Mouse (Mus musculus) cerebellum, postnatal 4 days (tissue): ENCODE results near the gene Blnk.

ENCODE experiments used
- DNase-seq, 2 experiments: peaks; one replicate each; pipeline ENCODE4 v3.0.0; 2022; ENCODE audit warnings: low spot score in 2 of 2, mixed read lengths in 1 of 2

The Blnk gene

DNA sequence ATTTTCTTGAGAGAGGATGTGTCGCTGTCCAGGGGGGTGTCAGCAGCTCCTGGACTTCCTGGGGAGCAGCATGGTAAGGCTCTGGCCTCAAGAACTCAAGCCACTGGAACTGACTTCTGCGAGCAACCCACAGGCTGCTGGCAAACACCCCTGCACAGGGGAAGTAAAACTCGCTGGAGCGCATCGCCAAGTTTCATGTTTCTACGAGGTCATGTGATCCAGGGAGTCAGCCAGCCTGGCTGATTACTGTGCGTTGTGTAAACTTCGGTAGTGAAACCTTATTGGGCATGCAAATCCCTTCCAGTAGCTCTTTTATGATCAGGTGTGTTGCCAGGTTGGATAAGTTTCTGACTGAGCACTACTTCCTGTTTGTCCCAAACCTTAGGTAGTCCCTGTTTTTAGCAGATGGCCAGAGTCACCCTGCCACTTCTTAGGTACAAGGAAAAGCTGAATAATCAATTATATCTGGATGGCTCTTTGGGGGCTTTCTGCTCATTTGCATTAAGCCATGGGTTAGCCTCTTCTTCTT lies at the start of gene Blnk:
Blnk (minus strand) TSS at position 479 of the 529 bp plus-strand sequence.
- no peak for DNase-seq

- no peak for DNase-seq
Measured at GRCm38 (mm10) chr19:41039110-41039509, 44.8 kb upstream of the Blnk start.

DNA sequence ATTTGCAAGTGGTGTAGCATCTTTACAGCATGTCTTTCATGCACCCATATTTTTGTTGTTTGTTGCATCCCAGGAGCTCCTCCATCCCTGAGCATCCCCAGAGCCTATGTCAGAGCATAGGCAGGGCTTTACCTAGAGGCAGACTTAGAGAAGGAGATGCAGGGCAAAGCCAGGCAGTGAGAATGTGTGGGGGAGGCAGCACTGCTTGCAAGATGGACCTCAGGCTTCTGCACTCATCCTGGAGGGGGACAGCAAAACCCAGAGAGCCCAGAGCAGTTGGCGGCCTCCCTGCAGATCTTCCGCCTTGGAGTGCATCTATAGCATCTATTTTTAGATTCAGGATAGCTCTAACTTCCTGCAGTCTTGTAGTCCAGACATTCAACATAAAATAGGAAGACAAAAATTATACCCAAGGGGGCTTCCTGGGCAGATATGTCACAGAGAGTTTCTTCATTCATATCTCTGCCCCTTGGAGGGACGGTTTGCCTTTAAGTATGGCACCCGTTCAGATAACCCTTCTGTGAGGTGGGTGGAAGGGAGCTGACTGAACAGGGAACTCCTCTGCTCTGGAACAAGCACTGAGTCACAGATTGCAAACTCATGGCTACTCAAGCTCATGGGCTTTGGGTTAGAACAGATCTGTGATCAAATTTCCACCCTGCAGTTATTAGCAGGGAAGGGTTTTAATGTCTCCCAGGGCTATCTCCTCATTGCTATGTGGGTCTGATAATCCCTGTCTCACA lies 41.6 kb upstream of the Blnk start:
- DNase-seq = no peak

DNA sequence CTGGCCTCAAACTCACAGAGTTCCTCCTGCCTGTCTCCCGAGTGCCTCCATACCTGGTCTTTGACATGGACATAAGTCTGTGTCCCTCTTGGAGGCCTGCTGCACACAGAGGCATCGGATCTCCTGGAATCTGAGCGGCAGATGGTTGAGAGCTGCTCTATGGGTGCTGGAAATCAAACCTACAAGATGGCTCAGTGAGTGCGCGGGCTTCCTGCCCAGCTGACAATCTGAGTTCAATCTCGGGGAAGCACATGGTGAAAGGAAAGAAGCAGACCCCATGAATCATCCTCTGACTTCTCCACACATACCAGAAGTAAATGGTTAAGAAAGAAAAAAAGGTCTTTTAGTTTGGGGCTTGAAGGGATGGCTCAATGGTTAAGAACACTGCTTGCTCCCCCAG lies 37.5 kb upstream of the Blnk start:
- no peak for DNase-seq

GRCm38 (mm10) chr19:41031009-41031408 lies 36.7 kb upstream of the Blnk start:
- no peak for DNase-seq

GRCm38 (mm10) chr19:41030161-41030560 lies 35.8 kb upstream of the Blnk start:
- no peak for DNase-seq

DNA sequence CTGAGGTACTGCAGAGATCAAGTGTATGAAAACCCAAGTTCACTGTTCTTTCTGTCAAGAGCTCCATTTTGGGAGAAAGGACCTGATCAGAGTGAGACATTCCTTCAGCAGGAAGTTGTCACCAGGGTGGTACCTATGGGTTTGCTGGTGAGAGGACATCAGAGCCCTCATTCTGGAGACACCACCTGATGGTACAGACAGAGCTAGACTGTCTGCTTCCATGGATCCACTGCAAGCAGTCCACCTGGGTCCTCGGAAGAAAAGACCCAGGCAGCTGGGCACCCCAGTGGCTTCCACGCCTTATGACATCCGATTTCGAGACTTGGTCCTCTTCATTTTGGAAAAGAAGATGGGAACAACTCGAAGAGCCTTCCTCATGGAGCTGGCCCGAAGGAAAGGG lies 34.9 kb upstream of the Blnk start, which contains the start of gene Dntt:
Dntt (plus strand) TSS at position 57 of the 400 bp plus-strand sequence.
- DNase-seq = no peak

GRCm38 (mm10) chr19:41027601-41028000 lies 33.3 kb upstream of the Blnk start:
- no peak for DNase-seq

- DNase-seq = no peak
Measured at GRCm38 (mm10) chr19:41027024-41027423, 32.7 kb upstream of the Blnk start.

DNA sequence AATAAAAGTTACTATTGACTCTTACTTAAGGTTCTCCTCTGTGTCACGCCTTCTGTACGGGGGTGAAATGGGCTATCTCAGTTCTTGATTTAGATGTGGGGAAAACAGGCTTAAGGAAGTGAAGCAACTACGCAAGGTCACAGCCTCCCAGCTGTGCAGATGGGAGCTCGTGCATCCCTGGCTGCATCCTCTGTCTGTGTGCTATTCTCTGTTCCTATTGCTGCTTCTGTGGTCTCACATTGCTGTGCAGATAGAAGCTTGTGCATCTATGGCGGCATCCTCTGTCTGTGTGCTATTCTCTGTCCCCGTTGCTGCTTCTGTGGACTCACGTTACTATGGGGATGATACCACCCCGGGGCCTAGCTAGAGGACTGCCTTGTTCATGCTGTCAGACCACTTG lies 32.2 kb upstream of the Blnk start:
- no peak for DNase-seq

- DNase-seq = no peak
Measured at GRCm38 (mm10) chr19:41022244-41022643, 27.9 kb upstream of the Blnk start.

DNA sequence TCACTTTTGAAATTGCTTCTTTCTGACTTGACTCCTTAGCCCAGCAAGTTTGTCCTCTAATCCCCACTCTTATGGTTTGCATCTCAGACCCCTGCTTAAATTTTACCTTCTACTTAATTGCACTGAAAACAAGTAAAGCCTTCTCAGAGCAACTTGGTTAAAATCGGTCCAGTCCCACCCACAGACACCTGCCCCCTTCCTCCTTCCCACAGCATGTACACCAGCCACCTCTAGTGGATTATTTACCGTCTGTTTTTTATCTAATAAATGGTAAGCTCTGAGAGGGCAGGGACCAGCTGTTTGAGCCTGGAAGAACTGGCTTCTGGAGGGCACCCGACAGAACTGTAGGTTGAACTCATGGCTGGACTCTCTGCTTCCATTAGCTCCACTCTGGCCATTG lies 26.2 kb upstream of the Blnk start:
- no peak for DNase-seq

GRCm38 (mm10) chr19:41019164-41019675 lies 24.9 kb upstream of the Blnk start:
- no peak for DNase-seq

- peak in 1 of 2 experiments; percentile 54 for DNase-seq
Measured at GRCm38 (mm10) chr19:41015951-41016716, 21.8 kb upstream of the Blnk start.

DNA sequence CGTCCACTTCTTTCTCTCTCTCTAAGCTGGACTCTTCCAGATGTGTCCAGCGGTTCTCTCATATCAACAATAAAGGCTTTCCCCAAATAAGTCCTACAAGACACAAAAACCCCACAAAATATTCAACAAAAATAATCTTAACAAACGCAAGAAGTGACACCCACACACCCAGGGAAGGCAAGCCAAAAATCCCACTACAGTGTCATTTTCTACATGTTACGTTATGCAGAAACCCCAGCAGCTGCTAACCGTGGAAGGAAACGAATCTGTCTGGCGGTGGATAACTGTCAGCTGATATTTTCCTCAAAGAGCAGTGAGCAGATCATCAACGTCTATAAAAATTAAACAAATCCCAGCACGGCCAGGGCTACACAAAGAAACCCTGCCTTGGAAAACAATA lies 19.7 kb upstream of the Blnk start:
- DNase-seq = no peak

- no peak for DNase-seq
Measured at GRCm38 (mm10) chr19:41013591-41013990, 19.3 kb upstream of the Blnk start.

DNA sequence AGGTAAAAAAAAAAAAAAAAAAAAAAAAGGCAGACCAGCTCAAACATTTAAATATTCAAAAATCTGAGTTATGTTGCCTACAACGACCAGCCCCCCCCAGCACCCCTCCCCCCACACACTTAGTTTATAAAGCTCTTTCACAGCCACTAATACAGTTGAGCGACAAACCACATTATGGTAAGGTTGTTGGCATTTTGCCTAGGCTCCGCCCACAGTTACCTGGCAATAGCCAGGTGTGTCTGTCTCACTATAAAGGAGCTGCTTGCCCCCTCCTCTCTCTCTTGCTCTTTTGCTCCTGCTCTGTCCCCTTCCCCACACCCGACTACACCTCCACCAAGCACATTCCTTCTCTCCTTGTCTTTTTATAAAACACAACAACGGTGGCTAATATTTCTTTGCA lies 17.3 kb upstream of the Blnk start:
- no peak for DNase-seq

DNA sequence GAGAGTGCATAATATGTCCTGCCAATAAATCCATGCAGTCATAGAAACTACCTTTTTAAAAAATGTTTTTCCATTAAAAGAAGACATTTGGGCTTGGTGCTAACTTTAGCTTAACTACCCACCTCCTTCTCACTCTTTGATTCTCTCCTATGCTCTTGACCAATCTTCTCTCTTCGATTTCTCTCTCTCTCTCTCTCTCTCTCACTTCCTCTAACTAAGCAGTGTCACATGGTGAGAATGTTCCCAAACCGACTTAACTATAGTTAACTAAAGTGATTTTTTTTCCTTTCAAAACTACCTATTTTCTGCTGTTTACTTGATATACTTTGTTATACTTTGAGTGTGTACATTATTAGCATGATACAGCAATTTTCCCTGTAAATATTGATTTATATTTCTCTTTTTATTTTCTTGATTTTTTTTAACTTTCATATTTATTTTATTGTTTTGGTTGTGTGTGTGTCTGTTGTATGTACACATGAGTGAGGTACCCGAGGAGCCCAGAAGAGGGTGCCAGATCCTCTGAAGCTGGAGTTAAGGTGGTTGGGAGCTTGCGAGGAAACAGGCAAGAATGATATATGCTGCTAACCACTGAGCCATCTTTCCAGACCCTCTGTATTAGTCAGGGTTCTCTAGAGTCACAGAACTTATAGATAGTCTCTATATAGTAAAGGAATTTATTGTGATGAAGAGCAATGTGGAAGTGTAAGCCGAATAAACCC lies 14.5 kb upstream of the Blnk start:
- no peak for DNase-seq

DNA sequence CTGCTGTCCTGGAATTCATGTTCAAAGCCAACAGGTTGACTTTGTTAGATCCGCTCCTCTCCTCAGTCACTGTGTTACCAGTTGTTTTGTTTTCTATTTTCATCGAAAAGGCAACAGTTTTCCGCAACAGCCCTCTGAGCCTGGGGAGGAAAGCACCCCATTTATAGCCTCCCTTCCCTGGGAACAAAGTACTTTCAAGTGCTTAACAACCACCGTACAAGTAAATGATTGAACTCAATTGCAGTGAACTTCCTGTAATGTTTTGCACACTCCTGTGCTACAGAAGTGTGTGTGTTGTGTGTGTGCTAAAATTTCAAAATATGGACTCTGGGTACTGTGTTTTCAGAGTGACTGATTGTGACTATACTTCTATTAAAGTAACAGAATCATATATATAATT lies 13.4 kb upstream of the Blnk start:
- DNase-seq = no peak

DNA sequence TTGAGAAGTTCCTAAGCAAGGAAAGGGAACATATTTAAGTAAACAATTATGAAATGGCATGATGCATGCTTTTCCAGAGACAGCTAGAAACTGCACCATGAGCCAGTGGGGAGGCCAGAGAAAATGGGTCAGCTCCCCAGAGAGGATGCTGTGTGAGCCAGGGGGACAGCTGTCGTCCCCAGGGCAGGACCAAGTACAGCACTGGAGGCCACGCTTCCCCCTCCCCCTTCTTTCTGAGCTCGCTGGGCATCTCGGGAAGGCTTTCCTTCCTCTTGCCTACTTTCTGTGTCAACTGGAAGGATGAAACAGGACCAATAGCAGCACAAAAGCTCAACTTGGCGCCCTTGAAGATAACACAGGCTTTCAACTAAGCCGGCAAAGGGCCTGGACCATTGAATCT lies 13.0 kb upstream of the Blnk start:
- DNase-seq = no peak

GRCm38 (mm10) chr19:41006621-41007020 lies 12.3 kb upstream of the Blnk start:
- no peak for DNase-seq

GRCm38 (mm10) chr19:41003694-41004315 lies 9.5 kb upstream of the Blnk start:
- DNase-seq = no peak
